Mouse (Mus musculus): ENCODE results near the gene Phc3. TPM values are rescaled to one million over a fixed set of nuclear protein-coding genes. Genes with fewer than 3 reads are reported as not detected.

The Phc3 gene
- polyA plus RNA-seq, 1 experiment from 2014 or later = 5.0 TPM

- Histone ChIP-seq H3K4me1 (replicated peaks) (peaks cover 11% of the 10 kb centered on the region), H3K4me3 (no peak overlapping the region), H3K9me3 (no peaks in the 10 kb centered on the region), H3K36me3 (no peaks in the 10 kb centered on the region), H3K27ac (no peak overlapping the region), H3K27me3 (ENCODE audit: insufficient read depth, poor library complexity, severe bottlenecking) (peaks cover 36% of the 10 kb centered on the region)
- DNase-seq (ENCODE audit: low spot score) = no peak
- WGBS = 75% methylated on average over 6 of the region's 6 CpGs
Measured at GRCm38 (mm10) chr3:30851422-30851821, 117.8 kb downstream of the Phc3 start.

Other genes with a start within 250 kb of the Phc3 start
- gene Samd7, start 223.1 kb downstream of the Phc3 start, polyA plus RNA-seq (2016; fragmentation: Nextera tagmentation; extraction: Ambion mirVana) = not detected in 2 replicates
- 40.4 and 49.0 TPM in 2 replicates for gene Sec62, start 176.5 kb downstream of the Phc3 start, polyA plus RNA-seq (2016; fragmentation: Nextera tagmentation; extraction: Ambion mirVana)
- 0.69 and 0.71 TPM in 2 replicates for gene Gpr160, start 113.5 kb downstream of the Phc3 start, polyA plus RNA-seq (2016; fragmentation: Nextera tagmentation; extraction: Ambion mirVana)
- gene Prkci, start 26.3 kb upstream of the Phc3 start, polyA plus RNA-seq (2016; fragmentation: Nextera tagmentation; extraction: Ambion mirVana) = 23.9 and 36.4 TPM in 2 replicates
- 34.4 and 37.3 TPM in 2 replicates for gene Skil, start 125.6 kb upstream of the Phc3 start, polyA plus RNA-seq (2016; fragmentation: Nextera tagmentation; extraction: Ambion mirVana)
- 8.2 and 9.6 TPM in 2 replicates for gene Cldn11, start 180.5 kb upstream of the Phc3 start, polyA plus RNA-seq (2016; fragmentation: Nextera tagmentation; extraction: Ambion mirVana)

Measured in hindbrain, embryonic 10.5 days (tissue).